Mouse (Mus musculus): ENCODE results near the gene Dhtkd1. TPM values are rescaled to one million over a fixed set of nuclear protein-coding genes. Genes with fewer than 3 reads are reported as not detected.
A peak's percentile ranks its signal among the peaks of the same experiment; 100 is the strongest.
"Not testable (repeated sequence)": the region's sequence is repeated elsewhere in the genome, so short reads cannot be mapped to it uniquely, and the experiment has no call there.

Gene Dhtkd1
- polyA plus RNA-seq (2015; fragmentation: Nextera tagmentation; extraction: Ambion mirVana): 2.8 and 3.2 TPM in 2 replicates

DNA sequence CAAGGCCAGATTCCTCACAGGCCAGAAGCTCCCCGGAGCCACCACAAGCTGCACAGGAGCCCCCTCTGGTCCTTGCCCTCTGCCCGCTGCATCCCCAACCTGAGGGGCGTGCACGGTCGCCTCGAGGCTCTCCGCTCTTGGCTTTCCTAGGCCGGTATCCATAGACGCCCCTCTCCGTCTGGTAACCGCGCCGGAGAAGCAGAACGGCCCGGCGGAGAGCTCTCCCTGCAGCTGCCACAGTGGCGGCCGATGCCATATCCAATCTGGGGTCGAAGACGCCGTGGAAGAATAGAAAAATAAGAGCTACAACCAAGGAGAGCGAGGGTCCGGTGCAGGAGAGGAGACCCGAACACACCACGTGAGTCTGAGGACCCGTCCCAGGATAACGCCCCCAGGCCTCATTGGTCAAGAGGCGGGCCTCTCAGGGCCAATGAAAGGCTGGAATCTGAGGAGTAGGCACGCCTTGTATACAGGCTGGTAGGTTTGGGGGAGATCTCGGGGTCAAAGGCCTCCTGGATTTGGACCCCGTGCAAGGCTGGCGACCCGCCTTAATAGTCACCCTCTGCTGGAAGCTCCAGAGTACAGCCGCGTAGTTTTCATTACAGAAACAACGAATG lies at the start of gene Dhtkd1:
TSS of gene Dhtkd1 (minus strand) at position 377 of the 617 bp plus-strand sequence.
- no peak within 1 kb of the TSS; the same call in 1 of the 2 replicates for H3K27ac ChIP-seq
- no peaks in the 10 kb centered on the region for H3K36me3 ChIP-seq
- H3K27me3 ChIP-seq: no peaks in the 10 kb centered on the region
- peak within 1 kb of the TSS; percentile 68 for H3K9ac ChIP-seq
- H3K9me3 ChIP-seq: no peaks in the 10 kb centered on the region
- under 1% methylated on average over 36 of the region's 36 CpGs for WGBS
- peak; percentile 90 for ATAC-seq (ENCODE audit: insufficient number of reproducible peaks, low FRiP score, low TSS enrichment, low read depth)
- peak within 1 kb of the TSS; percentile 89 for H3K4me2 ChIP-seq
- H3K4me3 ChIP-seq: peak within 1 kb of the TSS; percentile 62
- H3K4me1 ChIP-seq: peaks cover 6% of the 10 kb centered on the region; the same call in 1 of the 2 replicates

DNA sequence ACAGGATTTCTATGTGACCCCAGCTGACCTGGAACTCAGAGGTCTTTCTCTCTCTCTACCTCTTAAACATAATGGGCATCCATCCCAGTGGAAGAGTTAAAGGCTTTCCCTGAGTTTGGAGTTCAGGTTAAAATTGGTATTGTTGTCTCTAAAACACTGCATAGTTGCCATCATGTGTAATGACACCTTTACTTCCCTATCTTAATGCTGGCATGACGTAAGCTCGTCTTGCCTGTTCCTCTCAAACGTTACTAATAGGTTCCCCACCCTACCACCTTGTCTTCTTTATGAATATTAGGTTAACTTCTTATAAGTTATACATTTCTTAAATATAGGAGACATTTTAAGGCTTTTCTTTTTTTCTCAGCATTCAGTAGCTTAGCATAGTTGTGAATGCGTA lies 34.9 kb upstream of the Dhtkd1 start:
- WGBS: 83% methylated on average over 4 of the region's 4 CpGs
- H3K9ac ChIP-seq: no peak overlapping the region
- H3K27me3 ChIP-seq: no peaks in the 10 kb centered on the region
- H3K4me2 ChIP-seq: no peak overlapping the region
- peaks cover 28% of the 10 kb centered on the region for H3K36me3 ChIP-seq
- H3K4me1 ChIP-seq: no peaks in the 10 kb centered on the region
- no peak for ATAC-seq (ENCODE audit: insufficient number of reproducible peaks, low FRiP score, low TSS enrichment, low read depth)
- no peaks in the 10 kb centered on the region for H3K9me3 ChIP-seq
- H3K27ac ChIP-seq: no peak overlapping the region
- H3K4me3 ChIP-seq: no peak overlapping the region

DNA sequence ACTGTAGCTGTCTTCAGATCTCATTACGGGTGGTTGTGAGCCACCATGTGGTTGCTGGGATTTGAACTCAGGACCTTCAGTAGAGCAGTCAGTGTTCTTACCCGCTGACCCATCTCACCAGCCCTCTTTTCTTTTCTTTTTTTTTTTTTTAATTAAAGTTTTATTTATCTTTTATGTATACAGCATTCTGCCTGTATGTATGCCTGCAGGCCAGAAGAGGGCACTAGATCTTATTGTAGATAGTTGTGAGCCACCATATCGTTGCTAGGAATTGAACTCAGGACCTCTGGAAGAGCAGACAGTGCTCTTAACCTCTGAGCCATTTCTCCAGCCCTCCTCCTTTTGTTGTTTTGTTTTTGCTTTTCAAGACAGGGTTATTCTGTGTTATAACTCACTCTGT lies 28.0 kb upstream of the Dhtkd1 start:
- not testable (repeated sequence) for H3K4me2 ChIP-seq; H3K9me3 ChIP-seq; H3K4me3 ChIP-seq; H3K27ac ChIP-seq; H3K4me1 ChIP-seq; ATAC-seq (ENCODE audit: insufficient number of reproducible peaks, low FRiP score, low TSS enrichment, low read depth); H3K9ac ChIP-seq; H3K27me3 ChIP-seq
- WGBS: 97% methylated on average over 3 of the region's 3 CpGs
- H3K36me3 ChIP-seq: peaks cover 17% of the 10 kb centered on the region

DNA sequence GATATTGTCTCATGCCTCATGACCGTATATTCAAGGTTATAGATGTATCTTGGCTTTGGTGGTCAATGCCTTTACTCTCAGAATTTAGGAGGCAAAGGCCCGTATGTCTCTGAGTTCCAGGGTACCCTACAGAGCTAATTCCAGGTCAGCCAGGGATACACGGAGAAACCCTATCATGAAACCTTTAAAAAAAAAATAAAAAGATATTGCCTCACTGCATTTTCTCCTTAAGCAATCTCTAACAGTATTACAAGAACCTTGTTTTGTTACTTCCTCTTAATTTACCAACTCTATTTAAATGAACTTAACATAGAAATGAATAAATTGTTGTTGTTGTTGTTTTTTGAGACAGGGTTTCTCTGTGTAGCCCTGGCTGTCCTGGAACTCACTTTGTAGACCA lies 23.4 kb upstream of the Dhtkd1 start:
- ATAC-seq (ENCODE audit: insufficient number of reproducible peaks, low FRiP score, low TSS enrichment, low read depth): no peak
- H3K4me2 ChIP-seq: no peak overlapping the region
- no peaks in the 10 kb centered on the region for H3K9me3 ChIP-seq
- WGBS: 93% methylated on average over 3 of the region's 3 CpGs
- no peak overlapping the region for H3K27ac ChIP-seq
- no peak overlapping the region for H3K4me3 ChIP-seq
- H3K36me3 ChIP-seq: peaks cover 33% of the 10 kb centered on the region
- no peaks in the 10 kb centered on the region for H3K4me1 ChIP-seq
- no peaks in the 10 kb centered on the region for H3K27me3 ChIP-seq
- no peak overlapping the region for H3K9ac ChIP-seq

DNA sequence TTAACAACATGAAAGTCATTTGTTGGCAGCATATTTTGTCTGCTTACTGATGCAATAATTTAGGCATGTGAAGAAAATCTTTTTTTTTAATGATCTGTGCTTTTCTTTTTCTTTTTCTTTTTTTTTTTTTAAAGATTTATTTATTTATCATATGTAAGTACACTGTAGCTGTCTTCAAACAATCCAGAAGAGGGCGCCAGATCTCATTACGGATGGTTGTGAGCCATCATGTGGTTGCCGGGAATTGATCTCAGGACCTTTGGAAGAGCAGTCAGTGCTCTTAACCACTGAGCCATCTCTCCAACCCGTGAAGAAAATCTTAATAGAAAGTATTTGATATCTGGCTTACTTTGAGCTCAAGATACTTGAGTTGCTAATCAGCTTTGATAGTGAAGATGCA lies 21.1 kb upstream of the Dhtkd1 start:
- not testable (repeated sequence) for H3K9ac ChIP-seq; H3K4me3 ChIP-seq; H3K27me3 ChIP-seq; ATAC-seq (ENCODE audit: insufficient number of reproducible peaks, low FRiP score, low TSS enrichment, low read depth); H3K4me2 ChIP-seq; H3K9me3 ChIP-seq; H3K27ac ChIP-seq; H3K4me1 ChIP-seq
- 87% methylated on average over 4 of the region's 4 CpGs for WGBS
- peaks cover 42% of the 10 kb centered on the region for H3K36me3 ChIP-seq

DNA sequence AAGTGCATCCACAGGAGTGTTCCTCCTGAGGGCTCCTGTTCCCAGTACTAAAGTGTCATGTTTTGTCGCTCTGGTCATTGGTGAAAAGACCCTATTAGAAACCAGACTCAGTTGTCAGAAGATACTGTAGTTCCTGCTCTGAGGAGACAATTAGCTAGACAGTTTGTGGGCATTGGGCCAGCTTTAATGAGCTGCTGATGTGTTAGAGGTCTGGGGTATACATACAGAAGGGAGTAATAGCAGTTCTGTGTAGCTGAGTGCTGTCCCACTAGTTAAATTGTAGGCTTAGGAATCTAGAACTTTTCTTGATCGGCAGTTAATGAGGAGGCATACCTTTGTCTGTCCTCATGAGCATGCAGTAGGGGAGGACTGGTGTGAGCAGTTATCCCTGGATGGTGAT lies 19.7 kb upstream of the Dhtkd1 start:
- H3K4me1 ChIP-seq: no peaks in the 10 kb centered on the region
- no peak overlapping the region for H3K27ac ChIP-seq
- H3K4me2 ChIP-seq: no peak overlapping the region
- H3K27me3 ChIP-seq: no peaks in the 10 kb centered on the region
- H3K36me3 ChIP-seq: peaks cover 56% of the 10 kb centered on the region
- H3K4me3 ChIP-seq: no peak overlapping the region
- no peak overlapping the region for H3K9ac ChIP-seq
- WGBS: 83% methylated on average over 2 of the region's 2 CpGs
- no peak for ATAC-seq (ENCODE audit: insufficient number of reproducible peaks, low FRiP score, low TSS enrichment, low read depth)
- H3K9me3 ChIP-seq: no peaks in the 10 kb centered on the region

DNA sequence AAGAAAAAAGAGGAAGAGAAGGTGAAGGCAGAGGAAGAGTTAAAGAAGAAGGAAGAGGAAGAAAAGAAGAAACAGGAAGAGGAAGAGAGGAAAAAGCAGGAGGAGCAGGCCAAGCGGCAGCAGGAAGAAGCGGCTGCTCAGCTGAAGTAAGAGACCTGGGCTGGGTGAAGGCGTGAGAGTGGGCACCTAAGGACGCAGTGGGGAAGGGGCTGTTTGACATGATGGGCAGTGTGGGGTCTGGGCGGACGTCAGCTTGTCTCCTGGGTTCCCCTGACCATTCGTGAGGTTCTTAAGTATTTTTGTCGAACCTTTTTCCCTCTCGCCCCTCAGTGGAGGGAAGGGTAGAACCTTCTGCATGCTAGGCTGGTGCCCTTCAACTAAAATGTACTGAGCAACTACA lies 15.1 kb upstream of the Dhtkd1 start:
- Histone ChIP-seq H3K4me3 (no peak overlapping the region), H3K4me1 (peaks cover under 1% of the 10 kb centered on the region; the same call in 1 of the 2 replicates), H3K27ac (no peak overlapping the region), H3K9ac (no peak overlapping the region), H3K4me2 (no peak overlapping the region), H3K9me3 (no peaks in the 10 kb centered on the region), H3K36me3 (peaks cover 39% of the 10 kb centered on the region), H3K27me3 (no peaks in the 10 kb centered on the region)
- 88% methylated on average over 9 of the region's 9 CpGs for WGBS
- no peak for ATAC-seq (ENCODE audit: insufficient number of reproducible peaks, low FRiP score, low TSS enrichment, low read depth)

DNA sequence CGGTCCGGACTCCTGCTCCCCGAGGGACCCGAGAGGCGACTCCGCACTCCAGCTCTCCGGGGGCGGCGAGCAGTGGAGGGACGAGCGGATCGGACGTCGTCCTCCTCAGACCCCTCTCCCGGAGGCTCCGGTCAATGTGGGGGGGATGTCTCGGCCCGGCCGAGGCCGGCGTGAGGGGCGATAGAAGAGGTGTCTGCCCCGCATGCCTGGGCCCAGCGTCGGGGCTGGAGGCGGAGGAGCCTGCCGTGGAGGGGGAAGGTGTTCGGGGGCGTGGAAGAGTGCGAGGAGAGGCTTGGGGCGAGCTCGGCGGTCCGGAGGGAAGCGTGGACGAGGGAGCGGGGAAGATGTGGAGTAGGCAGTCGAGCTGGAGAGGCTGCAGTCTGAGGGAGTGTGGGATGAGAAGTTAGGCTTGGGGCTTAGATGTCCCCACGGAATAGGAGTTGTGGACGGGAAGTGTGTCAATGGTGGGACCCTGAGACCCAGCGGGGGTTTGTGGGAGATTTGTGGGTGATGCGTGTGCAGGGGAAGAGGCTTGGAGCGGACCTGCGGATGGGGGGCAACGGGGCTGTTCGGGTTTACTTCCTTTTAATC lies 9.1 kb upstream of the Dhtkd1 start:
- H3K9ac ChIP-seq: peak overlapping the region; percentile 93
- H3K27ac ChIP-seq: peak overlapping the region; percentile 90
- no peaks in the 10 kb centered on the region for H3K27me3 ChIP-seq
- under 1% methylated on average over 46 of the region's 46 CpGs for WGBS
- H3K36me3 ChIP-seq: no peaks in the 10 kb centered on the region
- peak overlapping the region; percentile 95 for H3K4me3 ChIP-seq
- H3K4me1 ChIP-seq: peaks cover 6% of the 10 kb centered on the region; the same call in 1 of the 2 replicates
- ATAC-seq (ENCODE audit: insufficient number of reproducible peaks, low FRiP score, low TSS enrichment, low read depth): no peak
- no peaks in the 10 kb centered on the region for H3K9me3 ChIP-seq
- H3K4me2 ChIP-seq: peak overlapping the region; percentile 57

DNA sequence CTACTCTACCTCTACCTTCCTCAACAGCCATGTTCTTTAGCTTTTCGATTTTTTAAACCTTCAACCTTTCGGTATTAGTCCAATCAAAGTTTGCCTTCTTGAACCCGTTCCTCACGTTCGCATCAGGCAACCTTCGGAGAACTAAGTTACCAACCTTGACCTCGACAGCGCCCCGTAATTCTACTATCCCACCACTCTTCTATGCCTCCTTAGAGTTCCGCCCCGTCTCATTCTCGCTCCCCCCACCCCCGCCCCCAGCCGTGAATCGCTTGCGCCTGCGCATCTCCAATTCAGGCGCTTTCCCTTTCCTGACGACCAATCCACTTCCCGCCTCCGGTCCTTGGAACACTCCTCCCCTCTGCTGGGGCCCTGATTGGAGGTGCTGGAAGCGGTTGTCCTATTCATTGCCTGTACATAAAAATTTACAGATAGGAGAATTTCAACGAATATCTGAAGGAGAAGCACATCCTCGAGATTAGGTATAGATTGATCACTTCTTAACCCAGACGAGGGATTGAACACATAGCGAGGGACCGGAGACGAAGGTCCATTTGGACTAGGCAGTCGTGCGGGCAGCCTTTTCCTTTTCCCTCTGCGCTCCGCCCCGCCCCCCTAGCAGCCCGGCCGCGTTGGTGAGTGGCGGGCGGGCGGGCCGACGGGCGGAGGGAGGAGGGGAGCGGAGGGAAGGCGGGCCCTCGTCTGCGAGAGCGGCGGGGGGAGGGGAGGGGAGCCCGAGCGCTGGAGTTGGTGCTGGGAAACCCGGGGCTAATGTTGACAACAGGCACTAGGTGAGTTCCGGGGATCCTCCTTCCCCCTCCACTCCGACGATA lies 8.4 kb upstream of the Dhtkd1 start, which contains the start of gene Upf2:
TSS of gene Upf2 (plus strand) at position 704 of the 830 bp plus-strand sequence.
- H3K9me3 ChIP-seq: no peaks in the 10 kb centered on the region
- H3K27me3 ChIP-seq: no peaks in the 10 kb centered on the region
- H3K4me2 ChIP-seq: peak within 1 kb of the TSS; percentile 57
- under 1% methylated on average over 41 of the region's 54 CpGs for WGBS
- no peaks in the 10 kb centered on the region for H3K36me3 ChIP-seq
- peak within 1 kb of the TSS; percentile 93 for H3K9ac ChIP-seq
- H3K4me3 ChIP-seq: peak within 1 kb of the TSS; percentile 95
- peaks cover 6% of the 10 kb centered on the region; the same call in 1 of the 2 replicates for H3K4me1 ChIP-seq
- ATAC-seq (ENCODE audit: insufficient number of reproducible peaks, low FRiP score, low TSS enrichment, low read depth): peak; percentile 96
- H3K27ac ChIP-seq: peak within 1 kb of the TSS; percentile 90

DNA sequence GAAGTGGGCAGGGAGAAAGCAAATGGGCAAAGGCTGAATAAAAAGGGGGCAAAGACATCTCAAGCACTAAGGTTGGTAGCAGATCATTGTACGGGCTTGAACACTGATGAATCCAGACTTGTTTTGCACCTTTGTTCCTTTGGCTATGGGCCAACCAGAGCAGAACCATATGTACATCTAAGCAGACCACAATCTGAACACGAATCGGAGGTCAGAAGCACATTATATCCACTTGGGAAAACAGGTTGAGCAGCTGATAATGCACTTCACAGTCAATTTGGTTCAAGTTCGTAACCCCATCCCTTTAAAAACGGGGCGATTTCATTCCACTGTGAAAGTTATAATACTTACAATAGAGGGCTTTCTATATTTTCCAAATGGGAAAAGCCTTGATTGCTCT lies 7.7 kb upstream of the Dhtkd1 start:
- 6% methylated on average over 6 of the region's 6 CpGs for WGBS
- Histone ChIP-seq H3K27ac (peak overlapping the region; percentile 90), H3K27me3 (no peaks in the 10 kb centered on the region), H3K9me3 (no peaks in the 10 kb centered on the region), H3K4me3 (peak overlapping the region; percentile 95), H3K36me3 (no peaks in the 10 kb centered on the region), H3K4me2 (peak overlapping the region; percentile 57), H3K9ac (peak overlapping the region; percentile 31), H3K4me1 (peaks cover 6% of the 10 kb centered on the region; the same call in 1 of the 2 replicates)
- no peak for ATAC-seq (ENCODE audit: insufficient number of reproducible peaks, low FRiP score, low TSS enrichment, low read depth)

DNA sequence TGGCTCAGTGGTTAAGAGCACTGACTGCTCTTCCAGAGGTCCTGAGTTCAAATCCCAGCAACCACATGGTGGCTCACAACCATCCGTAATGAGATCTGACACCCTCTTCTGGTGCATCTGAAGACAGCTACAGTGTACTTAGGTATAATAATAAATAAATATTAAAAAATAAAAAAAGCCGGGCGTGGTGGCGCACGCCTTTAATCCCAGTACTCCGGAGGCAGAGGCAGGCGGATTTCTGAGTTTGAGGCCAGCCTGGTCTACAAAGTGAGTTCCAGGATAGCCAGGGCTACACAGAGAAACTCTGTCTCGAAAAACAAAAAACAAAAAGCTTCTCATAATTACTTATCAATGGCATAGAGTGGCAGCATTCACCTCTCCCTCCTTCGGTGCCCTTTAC lies 7.2 kb upstream of the Dhtkd1 start:
- H3K27ac ChIP-seq; H3K9ac ChIP-seq; H3K4me1 ChIP-seq; H3K9me3 ChIP-seq; H3K36me3 ChIP-seq; ATAC-seq (ENCODE audit: insufficient number of reproducible peaks, low FRiP score, low TSS enrichment, low read depth); H3K27me3 ChIP-seq: not testable (repeated sequence)
- Histone ChIP-seq H3K4me3 (peak overlapping the region; percentile 95), H3K4me2 (peak overlapping the region; percentile 57; the same call in 1 of the 2 replicates)
- whole genome bisulfite sequencing: 93% methylated on average over 9 of the region's 9 CpGs

DNA sequence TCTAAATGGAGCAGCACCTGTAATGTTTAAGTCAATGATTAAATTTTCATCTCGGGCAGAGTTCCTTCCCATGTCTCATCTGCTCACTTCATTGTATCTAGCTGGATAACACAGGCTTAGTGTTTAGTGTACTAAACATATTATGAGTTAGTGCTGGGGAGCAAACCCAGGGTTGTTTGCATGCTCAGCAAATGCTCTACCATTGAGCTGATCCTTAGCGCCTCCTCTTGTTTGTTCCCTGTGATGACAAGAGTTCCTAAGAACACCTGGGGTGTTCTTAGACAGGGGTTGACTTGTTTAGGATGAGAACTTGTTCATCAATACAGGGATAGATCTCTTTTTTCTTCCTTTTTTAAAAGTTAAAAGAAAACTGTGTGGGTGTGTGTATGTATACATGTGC lies 6.4 kb upstream of the Dhtkd1 start:
- no peak overlapping the region for H3K9ac ChIP-seq
- no peaks in the 10 kb centered on the region for H3K36me3 ChIP-seq
- H3K27ac ChIP-seq: no peak overlapping the region
- no peak for ATAC-seq (ENCODE audit: insufficient number of reproducible peaks, low FRiP score, low TSS enrichment, low read depth)
- no peak overlapping the region for H3K4me3 ChIP-seq
- no peak overlapping the region for H3K4me2 ChIP-seq
- H3K9me3 ChIP-seq: no peaks in the 10 kb centered on the region
- WGBS: 84% methylated on average over 2 of the region's 2 CpGs
- H3K27me3 ChIP-seq: no peaks in the 10 kb centered on the region
- H3K4me1 ChIP-seq: peaks cover 6% of the 10 kb centered on the region; the same call in 1 of the 2 replicates

Data from limb, embryonic 15.5 days (tissue).